Mouse (Mus musculus) liver, embryonic 14.5 days (tissue): ENCODE measurements around the gene Cfap77.

Source experiments
- CTCF ChIP-seq: IDR thresholded peaks from 2 replicates; pipeline ENCODE4 v1.5.1; 2016; ENCODE audit warnings: antibody characterized with exemption, low read depth, control low read depth
- EP300 ChIP-seq: IDR thresholded peaks from 2 replicates; pipeline ENCODE4 v1.6.1; 2016; ENCODE audit warnings: antibody characterized with exemption, low read depth

GRCm38 (mm10) chr2:28912039-28912700 lies 142.7 kb downstream of the Cfap77 start:
- TF ChIP-seq CTCF, result no peak
- TF ChIP-seq EP300, result no peak
